Mouse (Mus musculus) ES-Bruce4 (cell line): Measurements from ENCODE around the gene Ccnb1ip1.

ENCODE experiments used
- CTCF ChIP-seq: IDR thresholded peaks from one replicate; pipeline ENCODE4 v1.8.1; 2011; ENCODE audit warnings: low read depth, low read length
- EP300 ChIP-seq: IDR thresholded peaks from 2 replicates; pipeline ENCODE4 v1.6.1; 2011; ENCODE audit warnings: low read depth, low read length; ENCODE audit not compliant: insufficient read depth

DNA sequence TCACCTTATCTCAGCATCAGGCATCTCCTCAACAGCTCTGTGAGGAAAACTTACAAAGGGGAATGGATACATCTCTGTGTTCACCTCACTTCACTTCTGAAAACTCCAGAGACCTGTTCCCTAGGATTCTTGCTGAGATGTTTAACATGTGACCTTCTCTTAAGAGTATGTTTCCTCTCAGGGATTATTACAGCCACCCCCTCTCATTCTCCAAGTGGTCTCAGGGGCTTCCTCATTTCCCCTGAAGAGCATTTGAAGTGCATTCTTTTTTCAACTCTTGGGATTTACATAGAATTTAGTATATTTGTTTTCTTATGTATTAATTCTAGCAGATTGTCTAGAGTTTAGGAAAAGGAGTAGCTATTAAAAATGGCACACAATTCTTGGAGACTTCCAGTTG lies 62.5 kb downstream of the Ccnb1ip1 start, which contains the start of gene Olfr749:
- TF ChIP-seq CTCF (no peak), EP300 (no peak)
